Mouse (Mus musculus) stomach, embryonic 15.5 days (tissue): Measurements from ENCODE around the gene Rasl10a. TPM values are rescaled to one million over a fixed set of nuclear protein-coding genes. Genes with fewer than 3 reads are reported as not detected.
A peak's percentile ranks its signal among the peaks of the same experiment; 100 is the strongest.

Experiments
- ATAC-seq: fragments of 200-750 bp; cut with Nextera tagmentation; 2 replicates; pipeline ENCODE4 v1.8.0; 2017; ENCODE audit warnings: low read depth, moderate number of reproducible peaks, moderate TSS enrichment; ENCODE audit not compliant: insufficient read depth, low FRiP score
- H3K27ac ChIP-seq: fragments of 300-500 bp; sonication (generic); 2 replicates; pipeline ENCODE4 v1.5.1; 2015; ENCODE audit warnings: mild to moderate bottlenecking, inconsistent platforms
- H3K27me3 ChIP-seq: fragments of 300-500 bp; sonication (generic); replicated peaks from 2 replicates; pipeline ENCODE4 v1.6.1; 2015; ENCODE audit warnings: inconsistent platforms
- H3K36me3 ChIP-seq: fragments of 300-500 bp; sonication (generic); 2 replicates; pipeline ENCODE4 v1.6.1; 2015; ENCODE audit warnings: inconsistent platforms
- H3K4me1 ChIP-seq: fragments of 300-500 bp; sonication (generic); 2 replicates; pipeline ENCODE4 v1.6.1; 2015; ENCODE audit warnings: inconsistent platforms
- H3K4me2 ChIP-seq: fragments of 300-500 bp; sonication (generic); 2 replicates; pipeline ENCODE4 v1.6.1; 2015; ENCODE audit warnings: mild to moderate bottlenecking, inconsistent platforms
- H3K4me3 ChIP-seq: fragments of 300-500 bp; sonication (generic); replicated peaks from 2 replicates; pipeline ENCODE4 v1.5.1; 2015; ENCODE audit warnings: inconsistent platforms
- H3K9ac ChIP-seq: fragments of 300-500 bp; sonication (generic); 2 replicates; pipeline ENCODE4 v1.6.1; 2015; ENCODE audit warnings: inconsistent platforms
- H3K9me3 ChIP-seq: fragments of 300-500 bp; sonication (generic); 2 replicates; pipeline ENCODE4 v1.6.1; 2016; ENCODE audit warnings: inconsistent platforms
- WGBS: fragments of 180-500 bp; shearing (Covaris S2); methylation state at CpG from one replicate; pipeline ENCODE4 v1.1.7; 2015; 5-methylcytosine and 5-hydroxymethylcytosine counted together
- polyA plus RNA-seq: library from polyadenylated mRNA; unstranded; fragments of >200 nt; fragmentation: Nextera tagmentation; extraction: Ambion mirVana; gene quantifications from 2 replicates; pipeline ENCODE4 v1.2.1, GENCODE M21; 2015

The Rasl10a gene
- polyA plus RNA-seq, 1 experiment from 2014 or later: 0.71 TPM

- H3K36me3 ChIP-seq: peaks cover 31% of the 10 kb centered on the region
- H3K27ac ChIP-seq: no peak overlapping the region
- ATAC-seq: no peak
- no peaks in the 10 kb centered on the region for H3K4me1 ChIP-seq
- H3K4me3 ChIP-seq: no peak overlapping the region
- no peak overlapping the region for H3K4me2 ChIP-seq
- 83% methylated on average over 3 of the region's 3 CpGs for WGBS
- H3K9me3 ChIP-seq: no peaks in the 10 kb centered on the region
- no peak overlapping the region for H3K9ac ChIP-seq
- H3K27me3 ChIP-seq: no peaks in the 10 kb centered on the region
Observed at GRCm38 (mm10) chr11:5033136-5033535, 24.8 kb upstream of the Rasl10a start.

DNA sequence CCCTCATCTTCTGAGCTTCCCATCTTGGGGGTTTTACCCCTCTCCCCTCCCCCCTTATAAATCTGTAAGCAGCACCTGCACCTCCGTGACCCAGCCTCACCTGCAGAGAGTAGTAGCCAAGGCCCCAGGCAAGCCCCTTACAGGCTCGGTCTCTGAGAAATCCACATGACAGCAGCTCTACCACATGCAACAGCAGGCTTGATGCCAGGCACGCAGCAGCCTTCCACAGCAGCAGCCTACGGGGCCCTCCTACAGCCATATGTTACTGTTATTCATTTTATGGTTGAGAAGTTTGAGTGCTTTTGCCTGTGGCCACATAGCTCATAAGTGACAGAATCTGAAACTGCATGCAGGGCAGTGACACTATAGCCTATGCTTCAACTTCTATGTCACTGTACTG is 22.5 kb upstream of the Rasl10a start:
- Histone ChIP-seq H3K4me1 (no peaks in the 10 kb centered on the region), H3K4me2 (no peak overlapping the region), H3K27me3 (no peaks in the 10 kb centered on the region), H3K9me3 (no peaks in the 10 kb centered on the region), H3K9ac (no peak overlapping the region), H3K4me3 (no peak overlapping the region), H3K36me3 (peaks cover 29% of the 10 kb centered on the region), H3K27ac (no peak overlapping the region)
- no peak for ATAC-seq
- 89% methylated on average over 4 of the region's 4 CpGs for WGBS

GRCm38 (mm10) chr11:5037146-5037854 is 20.6 kb upstream of the Rasl10a start:
- Histone ChIP-seq H3K9me3 (no peaks in the 10 kb centered on the region), H3K27me3 (no peaks in the 10 kb centered on the region), H3K4me2 (no peak overlapping the region), H3K27ac (no peak overlapping the region), H3K36me3 (peaks cover 35% of the 10 kb centered on the region), H3K4me1 (no peaks in the 10 kb centered on the region), H3K4me3 (no peak overlapping the region), H3K9ac (no peak overlapping the region)
- WGBS: 79% methylated on average over 8 of the region's 8 CpGs
- no peak for ATAC-seq

- H3K9me3 ChIP-seq: no peaks in the 10 kb centered on the region
- ATAC-seq: no peak
- H3K4me3 ChIP-seq: no peak overlapping the region
- 95% methylated on average over 5 of the region's 5 CpGs for WGBS
- H3K36me3 ChIP-seq: peaks cover 14% of the 10 kb centered on the region
- no peak overlapping the region for H3K9ac ChIP-seq
- no peaks in the 10 kb centered on the region for H3K27me3 ChIP-seq
- H3K27ac ChIP-seq: no peak overlapping the region
- no peak overlapping the region for H3K4me2 ChIP-seq
- no peaks in the 10 kb centered on the region for H3K4me1 ChIP-seq
Observed at GRCm38 (mm10) chr11:5040585-5040984, 17.3 kb upstream of the Rasl10a start.

- ATAC-seq: no peak
- no peak overlapping the region for H3K4me3 ChIP-seq
- H3K27me3 ChIP-seq: no peaks in the 10 kb centered on the region
- whole genome bisulfite sequencing: 71% methylated on average over 18 of the region's 18 CpGs
- H3K4me2 ChIP-seq: no peak overlapping the region
- H3K9me3 ChIP-seq: no peaks in the 10 kb centered on the region
- H3K36me3 ChIP-seq: peaks cover 12% of the 10 kb centered on the region; the same call in 1 of the 2 replicates
- no peaks in the 10 kb centered on the region for H3K4me1 ChIP-seq
- H3K9ac ChIP-seq: no peak overlapping the region
- no peak overlapping the region for H3K27ac ChIP-seq
Observed at GRCm38 (mm10) chr11:5041144-5041780, 16.7 kb upstream of the Rasl10a start.

DNA sequence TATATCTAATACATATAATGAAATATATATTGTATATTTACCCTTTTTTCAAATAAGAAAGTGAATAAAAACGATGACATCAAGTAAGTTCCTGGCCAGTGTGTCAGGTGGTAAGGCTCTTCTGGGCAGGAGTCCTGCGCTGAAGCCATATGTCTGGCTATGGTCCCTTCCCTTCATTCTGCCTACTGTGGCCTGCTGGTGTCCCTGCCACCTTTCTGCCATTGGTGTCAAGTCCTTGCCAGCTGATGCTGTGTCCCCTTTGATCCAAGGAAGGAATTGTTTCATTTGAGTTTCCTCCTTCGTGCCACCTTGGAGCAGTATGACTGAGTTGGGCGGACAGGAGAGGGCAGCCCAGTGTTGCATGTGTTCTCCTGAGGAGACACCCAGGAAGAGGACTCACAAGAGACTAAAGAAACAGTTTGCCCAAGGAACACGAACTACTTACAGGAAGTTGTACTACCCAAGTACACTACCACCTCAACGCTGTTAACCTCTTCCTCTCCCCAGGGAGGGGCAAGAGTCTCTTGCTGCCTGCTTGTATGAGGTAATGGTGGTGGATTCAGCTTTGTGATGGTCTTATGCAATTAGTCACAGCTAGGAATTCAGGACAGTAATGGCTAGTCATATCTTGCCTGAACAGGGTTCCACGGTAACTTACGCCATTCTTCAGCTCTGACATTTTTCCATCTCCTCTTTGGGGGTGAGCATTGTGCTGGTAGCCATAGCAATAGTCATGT is 15.1 kb upstream of the Rasl10a start:
- no peak overlapping the region for H3K9ac ChIP-seq
- H3K27ac ChIP-seq: no peak overlapping the region
- no peaks in the 10 kb centered on the region for H3K27me3 ChIP-seq
- H3K9me3 ChIP-seq: no peaks in the 10 kb centered on the region
- H3K4me2 ChIP-seq: no peak overlapping the region
- no peak overlapping the region for H3K4me3 ChIP-seq
- H3K4me1 ChIP-seq: no peaks in the 10 kb centered on the region
- no peak for ATAC-seq
- peaks cover 6% of the 10 kb centered on the region; the same call in 1 of the 2 replicates for H3K36me3 ChIP-seq
- WGBS: 85% methylated on average over 8 of the region's 8 CpGs

- Histone ChIP-seq H3K4me3 (no peak overlapping the region), H3K36me3 (no peaks in the 10 kb centered on the region), H3K9me3 (no peaks in the 10 kb centered on the region), H3K9ac (no peak overlapping the region), H3K4me2 (no peak overlapping the region), H3K27me3 (no peaks in the 10 kb centered on the region), H3K4me1 (no peaks in the 10 kb centered on the region), H3K27ac (no peak overlapping the region)
- WGBS: 46% methylated on average over 12 of the region's 12 CpGs
- ATAC-seq: 0 out of 2 replicates have a peak, but pooled peaks have one; percentile 35
Observed at GRCm38 (mm10) chr11:5046321-5046926, 11.5 kb upstream of the Rasl10a start.

DNA sequence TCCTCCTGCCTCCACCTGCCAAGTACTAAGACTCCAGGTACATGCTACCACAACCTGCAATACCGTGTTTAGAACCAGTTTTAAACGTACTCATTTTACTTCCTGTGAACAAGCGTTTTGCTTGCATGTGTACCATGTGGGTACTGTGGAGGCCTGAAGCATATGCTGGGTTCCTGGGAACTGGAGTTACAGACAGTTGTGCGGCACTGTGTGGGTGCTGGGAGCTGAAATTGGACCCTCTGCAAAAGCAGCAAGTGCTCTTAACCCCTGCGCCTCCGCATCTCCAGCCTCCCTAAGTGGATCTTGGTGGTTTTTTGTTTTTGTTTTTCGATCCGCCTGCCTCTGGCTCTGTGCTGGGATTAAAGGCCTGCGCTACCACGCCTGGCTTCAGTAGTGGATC is 6.3 kb upstream of the Rasl10a start:
- no peak for ATAC-seq
- 85% methylated on average over 10 of the region's 10 CpGs for WGBS
- Histone ChIP-seq H3K4me2 (no peak overlapping the region), H3K27me3 (peaks cover 10% of the 10 kb centered on the region), H3K27ac (no peak overlapping the region), H3K4me1 (peaks cover 8% of the 10 kb centered on the region; the same call in 1 of the 2 replicates), H3K4me3 (no peak overlapping the region), H3K9ac (no peak overlapping the region), H3K36me3 (no peaks in the 10 kb centered on the region), H3K9me3 (no peaks in the 10 kb centered on the region)

DNA sequence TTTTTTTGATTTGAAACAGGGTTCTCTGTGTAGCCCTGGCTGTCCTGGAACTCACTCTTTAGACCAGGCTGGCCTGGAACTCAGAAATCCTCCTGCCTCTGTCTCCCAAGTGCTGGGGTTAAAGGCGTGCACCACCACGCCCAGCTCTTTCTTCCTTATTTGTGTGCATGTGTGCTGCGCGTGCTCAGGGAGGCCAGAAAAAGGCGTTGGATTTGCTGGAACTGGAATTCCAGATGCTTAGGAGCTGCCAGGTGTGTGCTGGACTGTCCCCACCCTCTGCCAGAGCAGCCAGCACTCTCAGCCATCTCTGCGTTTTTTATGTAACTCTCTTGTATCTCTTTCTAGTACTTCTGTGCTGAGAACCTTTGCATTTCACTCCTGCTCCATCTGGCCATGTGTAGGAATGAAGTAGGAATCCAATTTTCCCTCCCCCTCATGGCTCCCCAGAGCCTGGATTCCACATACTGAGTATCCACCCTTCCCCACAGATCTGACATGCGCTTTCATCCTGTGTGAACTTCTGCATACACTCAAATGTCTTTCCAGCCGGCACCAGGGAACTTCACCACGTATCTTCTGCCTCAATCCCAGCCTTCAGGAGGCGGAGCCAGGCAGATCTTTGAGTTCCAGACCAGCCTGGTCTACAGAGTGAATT is 5.6 kb upstream of the Rasl10a start:
- peaks cover 11% of the 10 kb centered on the region; the same call in 1 of the 2 replicates for H3K4me1 ChIP-seq
- H3K9me3 ChIP-seq: no peaks in the 10 kb centered on the region
- 68% methylated on average over 10 of the region's 10 CpGs for WGBS
- no peaks in the 10 kb centered on the region for H3K36me3 ChIP-seq
- no peak for ATAC-seq
- no peak overlapping the region for H3K27ac ChIP-seq
- H3K27me3 ChIP-seq: peaks cover 17% of the 10 kb centered on the region
- no peak overlapping the region for H3K4me3 ChIP-seq
- H3K9ac ChIP-seq: no peak overlapping the region
- H3K4me2 ChIP-seq: no peak overlapping the region

DNA sequence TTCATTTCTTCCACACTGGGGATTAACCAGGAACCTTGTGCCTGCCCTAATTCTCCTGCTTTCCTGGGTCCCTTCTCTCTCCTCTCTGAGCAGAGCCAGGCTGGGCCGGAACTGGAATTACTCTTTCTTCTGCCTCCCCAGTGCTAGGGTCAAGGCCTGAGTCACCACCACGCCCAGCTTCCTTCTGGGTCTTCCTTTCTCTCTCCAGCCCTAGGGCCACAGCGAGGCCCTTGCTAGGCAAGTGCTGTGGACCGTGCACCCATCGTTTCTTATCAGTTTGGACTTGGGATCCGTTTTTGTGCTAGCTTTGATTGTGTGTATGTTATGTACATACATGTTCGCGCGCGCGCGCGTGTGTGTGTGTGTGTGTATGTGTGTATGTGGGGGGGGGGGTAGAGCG is 3.8 kb upstream of the Rasl10a start:
- Histone ChIP-seq H3K36me3 (no peaks in the 10 kb centered on the region), H3K9me3 (no peaks in the 10 kb centered on the region), H3K27ac (no peak overlapping the region), H3K4me2 (no peak overlapping the region), H3K4me1 (peaks cover 24% of the 10 kb centered on the region), H3K9ac (no peak overlapping the region), H3K27me3 (peaks cover 33% of the 10 kb centered on the region), H3K4me3 (no peak overlapping the region)
- ATAC-seq: no peak
- 78% methylated on average over 14 of the region's 14 CpGs for WGBS

- no peak overlapping the region for H3K4me3 ChIP-seq
- peaks cover 30% of the 10 kb centered on the region for H3K4me1 ChIP-seq
- H3K9me3 ChIP-seq: no peaks in the 10 kb centered on the region
- ATAC-seq: no peak
- no peak overlapping the region for H3K4me2 ChIP-seq
- no peak overlapping the region for H3K27ac ChIP-seq
- peaks cover 40% of the 10 kb centered on the region for H3K27me3 ChIP-seq
- no peaks in the 10 kb centered on the region for H3K36me3 ChIP-seq
- no peak overlapping the region for H3K9ac ChIP-seq
- WGBS: 52% methylated on average over 6 of the region's 6 CpGs
Observed at GRCm38 (mm10) chr11:5054874-5055273, 3.1 kb upstream of the Rasl10a start.
